Mouse (Mus musculus): ENCODE data around the gene Zfp26.

Zfp26 gene

GRCm38 (mm10) chr9:20459377-20460317 is at the start of gene Zfp26:
Gene Zfp26 (minus strand): TSS chr9:20460162.
- DNase-seq (ENCODE audit: low spot score in 2 of 2) = peak; percentile 45 to 61

DNA sequence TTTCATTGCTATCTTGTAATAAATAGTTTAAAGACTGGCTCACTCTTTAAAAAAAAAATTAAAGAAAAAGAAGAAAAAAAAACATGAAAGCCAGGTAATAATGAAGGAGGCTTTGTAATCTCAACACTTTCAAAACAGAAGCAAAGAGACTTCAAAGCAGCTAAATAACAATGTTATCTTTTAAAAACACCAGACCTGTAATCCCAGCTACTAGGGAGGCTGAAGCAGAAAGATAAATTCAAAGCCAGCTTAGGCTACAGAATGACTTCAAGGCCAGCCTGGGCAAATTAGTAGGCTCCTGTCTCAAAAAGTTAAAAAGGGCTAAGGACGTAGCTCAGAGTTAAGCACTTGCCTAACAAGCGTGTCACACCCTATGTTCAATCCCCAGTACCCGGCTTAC is 49.7 kb upstream of the Zfp26 start:
- no peak for DNase-seq (ENCODE audit: low spot score in 2 of 2)

- DNase-seq (ENCODE audit: low spot score in 2 of 2) = no peak
Observed at GRCm38 (mm10) chr9:20504801-20505200, 44.8 kb upstream of the Zfp26 start.

- DNase-seq (ENCODE audit: low spot score in 2 of 2) = no peak
Observed at GRCm38 (mm10) chr9:20493281-20493680, 33.3 kb upstream of the Zfp26 start.

- DNase-seq (ENCODE audit: low spot score in 2 of 2) = peak; percentile 49 to 82
Observed at GRCm38 (mm10) chr9:20492527-20493233, 32.7 kb upstream of the Zfp26 start, which contains the start of gene Zfp426. Gene Zfp426 (minus strand): TSS chr9:20492746.

DNA sequence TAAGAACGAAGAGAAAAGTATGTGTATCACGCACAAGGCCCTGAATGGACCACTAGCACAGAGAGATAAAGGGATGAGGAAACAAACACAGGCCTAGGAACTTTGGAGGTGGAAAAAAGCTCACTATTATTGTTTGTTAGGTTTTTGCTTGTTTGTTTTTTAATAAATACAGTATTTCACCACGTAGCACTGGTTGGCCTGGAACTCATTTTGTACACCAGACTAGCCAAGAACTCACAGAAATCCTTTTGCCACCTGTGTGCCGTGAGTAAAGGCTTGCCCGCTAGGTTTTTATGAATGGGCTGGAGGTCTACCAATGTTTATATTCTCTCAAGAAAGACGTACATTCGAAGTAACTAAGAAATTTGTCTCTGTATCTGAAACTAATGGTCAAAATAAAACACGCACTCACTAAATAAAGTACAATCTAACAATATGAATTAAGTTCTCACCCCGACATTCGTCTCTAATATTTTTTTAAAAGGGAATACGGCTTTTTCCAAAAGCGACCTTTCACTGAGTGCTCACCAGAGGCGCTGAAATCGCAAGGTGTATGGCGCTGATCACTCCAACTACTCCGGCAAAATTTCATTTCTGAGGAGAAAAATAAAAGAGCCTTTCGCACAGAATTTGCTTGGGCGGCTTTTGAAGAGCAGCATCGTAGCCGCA is 32.0 kb upstream of the Zfp26 start:
- no peak for DNase-seq (ENCODE audit: low spot score in 2 of 2)

DNA sequence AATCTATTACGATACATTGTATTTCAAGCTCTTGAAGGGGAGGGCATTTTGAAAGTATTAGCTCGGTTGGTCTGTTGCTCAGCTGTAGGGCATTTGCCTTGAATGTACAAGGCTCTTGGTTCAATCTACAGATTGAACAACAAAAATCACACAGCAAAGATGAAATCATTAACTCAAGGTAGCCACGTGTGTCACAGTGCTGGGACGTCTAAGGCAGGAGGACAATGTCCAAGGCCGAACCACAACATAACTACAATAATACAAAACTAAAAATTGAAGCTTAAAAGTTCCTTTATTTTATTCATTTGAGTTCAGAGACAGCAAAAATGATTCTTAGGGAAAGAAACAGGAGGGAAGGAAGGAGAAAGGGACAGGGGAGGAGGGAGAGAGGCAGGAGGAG is 29.6 kb upstream of the Zfp26 start:
- DNase-seq (ENCODE audit: low spot score in 2 of 2) = no peak

DNA sequence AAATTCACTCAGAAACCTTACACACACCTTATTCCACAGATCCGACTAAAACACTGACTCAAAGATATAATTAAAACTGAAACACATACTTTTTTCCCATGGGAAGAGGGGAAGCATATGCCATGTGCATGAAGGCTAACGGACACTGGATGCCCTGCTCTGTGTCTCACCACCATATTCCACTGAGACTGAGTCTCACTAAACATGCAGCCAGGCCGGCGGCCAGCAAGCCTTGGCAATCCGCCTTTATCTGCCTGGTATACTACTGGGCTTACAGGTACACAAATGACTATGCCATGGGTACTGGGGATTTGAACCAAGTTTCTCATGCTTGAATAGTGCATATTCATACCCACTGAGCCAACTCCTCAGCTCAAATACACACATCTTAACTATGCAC is 19.4 kb upstream of the Zfp26 start:
- DNase-seq (ENCODE audit: low spot score in 2 of 2) = no peak

GRCm38 (mm10) chr9:20476632-20477031 is 16.7 kb upstream of the Zfp26 start:
- no peak for DNase-seq (ENCODE audit: low spot score in 2 of 2)

- peak in 1 of 2 experiments; percentile 57 for DNase-seq (ENCODE audit: low spot score in 2 of 2)
Observed at GRCm38 (mm10) chr9:20466761-20467442, 6.9 kb upstream of the Zfp26 start.

DNA sequence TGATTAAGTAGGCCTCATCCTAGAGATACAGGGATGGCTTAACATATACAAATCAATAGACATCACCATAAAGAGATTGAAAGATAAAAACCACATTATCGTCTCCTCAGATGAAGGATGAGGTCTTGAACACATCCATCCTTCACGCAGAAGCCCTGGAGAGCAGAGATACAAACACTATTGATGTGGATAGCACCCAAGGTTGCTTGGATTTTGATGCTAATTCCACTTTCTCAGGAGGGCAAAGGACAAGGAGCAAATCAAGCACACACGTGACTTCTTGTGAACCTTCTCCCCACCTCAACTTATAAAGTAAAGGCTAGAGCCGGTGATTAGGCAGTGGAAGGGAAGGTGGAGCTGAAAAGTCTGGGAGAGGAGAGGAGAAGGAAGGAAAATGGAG is 6.3 kb downstream of the Zfp26 start:
- no peak for DNase-seq (ENCODE audit: low spot score in 2 of 2)

DNA sequence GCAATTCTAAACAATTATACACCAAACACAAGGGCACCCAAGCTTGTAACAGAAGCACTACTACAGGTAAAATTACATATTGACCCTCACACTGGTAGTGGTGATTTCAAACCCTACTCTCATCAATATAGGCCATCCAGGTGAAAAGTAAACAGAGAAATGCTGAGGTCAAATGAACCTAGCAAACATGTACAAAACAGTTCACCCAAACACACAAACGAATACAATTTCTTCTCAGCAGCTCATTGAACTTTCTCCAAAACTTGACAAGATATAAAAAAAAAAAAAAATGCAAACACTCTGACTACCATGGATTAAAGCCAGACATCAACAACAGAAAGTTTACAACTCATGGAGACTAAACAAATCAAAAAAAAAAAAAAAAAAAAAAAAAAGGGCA is 8.5 kb downstream of the Zfp26 start:
- DNase-seq (ENCODE audit: low spot score in 2 of 2) = no peak

DNA sequence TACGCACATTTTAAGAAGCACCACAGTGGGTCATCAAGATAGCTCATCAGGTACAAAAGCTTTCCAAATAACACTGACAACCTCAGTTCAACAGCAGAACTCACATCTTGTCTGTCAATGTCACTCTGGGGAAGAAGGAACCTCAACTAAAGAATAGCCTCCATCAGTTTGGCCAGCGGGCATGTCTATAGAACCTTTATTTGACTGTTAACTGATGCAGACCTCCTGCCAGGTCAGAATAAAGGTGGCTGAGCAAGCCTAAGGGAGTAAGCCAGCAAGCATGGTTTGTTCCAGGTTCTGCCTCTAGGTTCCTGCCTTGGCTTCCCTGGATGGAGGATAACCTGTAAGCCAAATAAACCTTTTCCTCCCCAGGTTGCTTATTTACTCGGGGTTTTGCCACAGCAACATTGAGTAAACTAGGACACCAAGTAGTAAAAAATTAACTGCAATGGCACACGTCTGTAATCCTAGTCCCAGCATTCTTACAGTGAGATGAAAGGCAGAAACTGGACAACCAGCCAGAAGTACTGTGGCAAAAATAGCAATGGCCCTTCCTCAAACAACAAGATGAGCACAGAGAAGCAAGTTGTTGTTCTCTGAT is 16.7 kb downstream of the Zfp26 start:
- DNase-seq (ENCODE audit: low spot score in 2 of 2) = no peak

GRCm38 (mm10) chr9:20430004-20430403 is 30.0 kb downstream of the Zfp26 start:
- DNase-seq (ENCODE audit: low spot score in 2 of 2) = no peak

- no peak for DNase-seq (ENCODE audit: low spot score in 2 of 2)
Observed at GRCm38 (mm10) chr9:20411460-20411859, 48.5 kb downstream of the Zfp26 start.

- no peak for DNase-seq (ENCODE audit: low spot score in 2 of 2)
Observed at GRCm38 (mm10) chr9:20409319-20409718, 50.6 kb downstream of the Zfp26 start.

- DNase-seq (ENCODE audit: low spot score in 2 of 2) = no peak
Observed at GRCm38 (mm10) chr9:20385343-20385703, 74.6 kb downstream of the Zfp26 start.

- peak; percentile 89 to 93 for DNase-seq (ENCODE audit: low spot score in 2 of 2)
Observed at GRCm38 (mm10) chr9:20384532-20385342, 75.2 kb downstream of the Zfp26 start, which contains the start of gene Zfp560. Gene Zfp560 (minus strand): TSS chr9:20385177.

DNA sequence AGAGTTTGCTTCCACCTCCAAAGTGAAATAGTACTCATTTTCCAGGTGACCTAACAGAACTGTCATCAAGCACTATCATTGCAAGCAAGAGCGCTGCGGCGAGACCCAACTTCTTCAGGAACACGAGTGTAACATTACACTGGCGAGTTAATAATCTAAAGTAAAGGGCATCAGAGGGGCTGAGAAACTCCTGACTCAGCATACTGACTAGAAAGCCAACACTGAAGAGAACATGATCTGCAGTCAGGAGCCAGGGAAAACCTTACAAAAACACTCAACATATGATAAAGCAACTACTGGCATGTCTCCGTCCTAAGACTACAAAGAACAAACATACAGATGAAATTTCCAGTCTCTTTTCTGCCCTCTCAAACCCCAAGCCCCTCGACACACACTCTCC is 76.3 kb downstream of the Zfp26 start:
- no peak for DNase-seq (ENCODE audit: low spot score in 2 of 2)

All from cerebellum, postnatal 4 days (tissue).